Mouse (Mus musculus): ENCODE data around the gene Ppcdc.

Ppcdc gene

GRCm38 (mm10) chr9:57439522-57440295 lies at the start of gene Ppcdc:
Ppcdc (minus strand) TSS chr9:57440124.
- DNase-seq (ENCODE audit: low spot score): peak; percentile 95

GRCm38 (mm10) chr9:57487807-57488206 lies 47.9 kb upstream of the Ppcdc start:
- no peak for DNase-seq (ENCODE audit: low spot score)

GRCm38 (mm10) chr9:57485774-57486173 lies 45.9 kb upstream of the Ppcdc start:
- DNase-seq (ENCODE audit: low spot score): peak; percentile 81

- peak; percentile 78 for DNase-seq (ENCODE audit: low spot score)
Measured at GRCm38 (mm10) chr9:57468914-57469313, 29.0 kb upstream of the Ppcdc start.

GRCm38 (mm10) chr9:57467896-57468549 lies 28.1 kb upstream of the Ppcdc start, which contains the start of gene Scamp5:
Scamp5 (minus strand) TSS chr9:57468060.
- peak; percentile 92 for DNase-seq (ENCODE audit: low spot score)

GRCm38 (mm10) chr9:57467271-57467771 lies 27.4 kb upstream of the Ppcdc start:
- peak; percentile 62 for DNase-seq (ENCODE audit: low spot score)

- DNase-seq (ENCODE audit: low spot score): no peak
Measured at GRCm38 (mm10) chr9:57466101-57466500, 26.2 kb upstream of the Ppcdc start.

GRCm38 (mm10) chr9:57462866-57463265 lies 22.9 kb upstream of the Ppcdc start:
- DNase-seq (ENCODE audit: low spot score): no peak

- DNase-seq (ENCODE audit: low spot score): no peak
Measured at GRCm38 (mm10) chr9:57459707-57460106, 19.8 kb upstream of the Ppcdc start.

- DNase-seq (ENCODE audit: low spot score): no peak
Measured at GRCm38 (mm10) chr9:57453516-57453915, 13.6 kb upstream of the Ppcdc start.

GRCm38 (mm10) chr9:57452624-57453462 lies 12.9 kb upstream of the Ppcdc start:
- DNase-seq (ENCODE audit: low spot score): no peak

GRCm38 (mm10) chr9:57449715-57450114 lies 9.8 kb upstream of the Ppcdc start:
- DNase-seq (ENCODE audit: low spot score): no peak

GRCm38 (mm10) chr9:57440620-57441019 lies 696 bp upstream of the Ppcdc start:
- no peak for DNase-seq (ENCODE audit: low spot score)

GRCm38 (mm10) chr9:57439083-57439482 lies 841 bp downstream of the Ppcdc start:
- DNase-seq (ENCODE audit: low spot score): no peak

- no peak for DNase-seq (ENCODE audit: low spot score)
Measured at GRCm38 (mm10) chr9:57437896-57438614, 1.9 kb downstream of the Ppcdc start.

- DNase-seq (ENCODE audit: low spot score): no peak
Measured at GRCm38 (mm10) chr9:57436166-57436565, 3.8 kb downstream of the Ppcdc start.

GRCm38 (mm10) chr9:57434405-57435165 lies 5.3 kb downstream of the Ppcdc start:
- no peak for DNase-seq (ENCODE audit: low spot score)

GRCm38 (mm10) chr9:57433097-57434032 lies 6.6 kb downstream of the Ppcdc start:
- peak; percentile 88 for DNase-seq (ENCODE audit: low spot score)

- DNase-seq (ENCODE audit: low spot score): no peak
Measured at GRCm38 (mm10) chr9:57432480-57432879, 7.4 kb downstream of the Ppcdc start.

GRCm38 (mm10) chr9:57431202-57431601 lies 8.7 kb downstream of the Ppcdc start:
- no peak for DNase-seq (ENCODE audit: low spot score)

Data from layer of hippocampus, adult 11-12 months (tissue).